Mouse (Mus musculus) brain, embryonic 14.5 days (tissue): ENCODE results near the gene Lmntd1.

Source experiments
- CTCF ChIP-seq: fragments of 200-500 bp; IDR thresholded peaks from 2 replicates; pipeline ENCODE4 v1.5.1; 2012; ENCODE audit warnings: inconsistent platforms, mild to moderate bottlenecking, moderate library complexity, borderline replicate concordance; ENCODE audit not compliant: insufficient read depth, insufficient read length; ENCODE audit errors: extremely low read depth
- POLR2A ChIP-seq: fragments of 200-500 bp; IDR thresholded peaks from 2 replicates; pipeline ENCODE4 v1.6.1; 2012; ENCODE audit warnings: mild to moderate bottlenecking, inconsistent platforms, borderline replicate concordance; ENCODE audit not compliant: poor library complexity, insufficient read depth, insufficient read length, severe bottlenecking; ENCODE audit errors: extremely low read depth

DNA sequence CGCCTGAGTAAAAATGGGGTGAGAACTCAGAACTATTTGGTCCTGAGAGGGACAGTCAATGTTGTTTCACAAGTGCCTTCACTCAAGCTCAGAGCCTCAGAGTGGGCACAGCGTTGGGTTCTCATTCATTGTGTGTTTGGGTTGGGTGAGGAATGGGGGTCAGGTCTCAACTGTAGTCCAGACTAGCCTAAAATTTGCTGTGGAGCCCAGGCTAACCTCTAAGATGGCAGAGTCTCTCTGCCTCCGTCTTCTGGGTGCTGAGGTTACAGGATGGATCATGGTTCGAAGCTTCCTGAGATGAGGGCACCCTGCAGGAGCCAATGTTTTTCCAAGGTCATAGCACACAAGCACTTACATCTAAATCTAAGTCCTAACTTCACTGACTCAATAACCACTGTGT lies 37.4 kb downstream of the Lmntd1 start:
- TF ChIP-seq CTCF (no peak), POLR2A (no peak)
